Mouse (Mus musculus): Measurements from ENCODE around the gene Mrps11.

DNA sequence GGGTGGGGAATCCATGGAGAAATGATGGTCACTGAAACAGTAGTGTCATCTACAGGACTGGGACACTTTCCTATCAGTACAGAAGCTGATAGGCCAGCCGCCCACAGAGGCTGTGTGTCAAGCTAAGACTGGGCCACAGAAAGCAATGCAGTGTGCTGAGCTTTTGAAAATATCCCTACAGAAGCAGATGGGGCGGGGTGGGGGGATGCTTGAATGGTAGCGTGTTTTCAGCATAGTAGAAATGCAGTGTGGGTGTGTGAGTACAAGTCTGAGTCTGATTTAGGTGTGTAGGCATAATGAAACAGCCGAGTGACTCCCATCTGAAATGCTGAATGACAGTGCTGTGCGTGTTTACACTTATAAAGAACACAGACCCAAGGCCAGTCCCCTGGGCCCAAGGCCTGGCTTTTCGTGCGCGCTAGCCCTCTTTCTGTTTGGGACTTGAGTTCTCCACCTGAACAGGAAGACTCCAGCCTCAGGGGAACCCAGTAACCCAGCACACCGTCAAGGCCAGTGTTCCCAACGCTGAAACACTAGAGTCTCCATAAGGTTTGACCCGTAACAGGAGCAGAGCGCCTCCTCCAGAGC lies 5.0 kb downstream of the Mrps11 start:
- TF ChIP-seq ZC3H11A (IDR thresholded peaks at IDR 0.05; ENCODE audit: borderline replicate concordance, low read depth, low read length) (no peak), MAFK (IDR thresholded peaks at IDR 0.05; ENCODE audit: insufficient read depth, low read depth, low read length) (no peak), ZNF384 (IDR thresholded peaks at IDR 0.05; ENCODE audit: low read depth, low read length) (no peak), CHD2 (IDR thresholded peaks at IDR 0.05; ENCODE audit: low read depth, low read length) (no peak), HCFC1 (IDR thresholded peaks at IDR 0.05; ENCODE audit: borderline replicate concordance, insufficient read depth, low read length) (no peak)
